Mouse (Mus musculus) liver, embryonic 14.5 days (tissue): ENCODE data around the gene Rrbp1. TPM values are rescaled to one million over a fixed set of nuclear protein-coding genes. Genes with fewer than 3 reads are reported as not detected.
A peak's percentile ranks its signal among the peaks of the same experiment; 100 is the strongest.

Source experiments
- ATAC-seq: fragments of 200-750 bp; cut with Nextera tagmentation; 2 replicates; pipeline ENCODE4 v1.8.0; 2017; ENCODE audit warnings: moderate number of reproducible peaks, mild to moderate bottlenecking, moderate library complexity; ENCODE audit not compliant: insufficient read depth
- DNase-seq, 3 experiments: peaks; one replicate each; pipeline ENCODE4 v3.0.0-alpha.2; 2012 to 2013; ENCODE audit warnings: low read depth in 3 of 3, low spot score in 3 of 3
- H3K27ac ChIP-seq: fragments of 300-500 bp; sonication (generic); 2 replicates; pipeline ENCODE4 v1.5.1; 2014; ENCODE audit warnings: moderate library complexity, mild to moderate bottlenecking, control low read depth, inconsistent platforms
- H3K27me3 ChIP-seq: fragments of 300-500 bp; sonication (generic); 2 replicates; pipeline ENCODE4 v1.6.1; 2014; ENCODE audit warnings: mild to moderate bottlenecking, low read length, moderate library complexity; ENCODE audit not compliant: control insufficient read depth, insufficient read depth
- H3K36me3 ChIP-seq: fragments of 300-500 bp; sonication (generic); replicated peaks from 2 replicates; pipeline ENCODE4 v1.6.1; 2014; ENCODE audit warnings: low read depth; ENCODE audit not compliant: control insufficient read depth, insufficient read depth
- H3K4me1 ChIP-seq, 2 experiments: fragments of 200-500 bp in 1 of 2; fragments of 300-500 bp in 1 of 2; sonication (generic) in 1 of 2; replicated peaks; 2 replicates each; pipeline ENCODE4 v1.6.1; 2012 to 2014; ENCODE audit warnings: antibody characterized with exemption in 1 of 2, inconsistent platforms in 1 of 2, low read length in 1 of 2; ENCODE audit not compliant: control insufficient read depth in 2 of 2, insufficient read depth in 2 of 2
- H3K4me2 ChIP-seq: fragments of 300-500 bp; sonication (generic); 2 replicates; pipeline ENCODE4 v1.6.1; 2014; ENCODE audit warnings: low read depth, mild to moderate bottlenecking, control low read depth, moderate library complexity
- H3K4me3 ChIP-seq, 2 experiments: fragments of 200-500 bp in 1 of 2; fragments of 300-500 bp in 1 of 2; sonication (generic) in 1 of 2; 2 replicates each; pipeline ENCODE4 v1.5.1; 2012 to 2014; ENCODE audit warnings: low read depth in 2 of 2, low read length in 2 of 2, mild to moderate bottlenecking in 2 of 2, control low read depth in 1 of 2, inconsistent platforms in 1 of 2, moderate library complexity in 1 of 2; ENCODE audit not compliant: insufficient read depth in 1 of 2
- H3K9ac ChIP-seq: fragments of 300-500 bp; sonication (generic); replicated peaks from 2 replicates; pipeline ENCODE4 v1.6.1; 2014; ENCODE audit warnings: mild to moderate bottlenecking, control low read depth, moderate library complexity
- H3K9me3 ChIP-seq: fragments of 300-500 bp; sonication (generic); 2 replicates; pipeline ENCODE4 v1.6.1; 2016; ENCODE audit warnings: low read length, mixed read lengths; ENCODE audit not compliant: control insufficient read depth
- CTCF ChIP-seq: IDR thresholded peaks from 2 replicates; pipeline ENCODE4 v1.5.1; 2016; ENCODE audit warnings: antibody characterized with exemption, low read depth, control low read depth
- EP300 ChIP-seq: IDR thresholded peaks from 2 replicates; pipeline ENCODE4 v1.6.1; 2016; ENCODE audit warnings: antibody characterized with exemption, low read depth
- WGBS: fragments of 180-500 bp; shearing (Covaris S2); extraction: QIAGEN DNeasy Blood & Tissue Kit; methylation state at CpG from one replicate; pipeline ENCODE4 v1.1.7; 2014; ENCODE audit not compliant: insufficient replicate concordance; 5-methylcytosine and 5-hydroxymethylcytosine counted together
- polyA plus RNA-seq, 2 experiments: library from polyadenylated mRNA; depleted of rRNA in 1 of 2; stranded (reverse) in 1 of 2; unstranded in 1 of 2; fragments of >200 nt; fragmentation: Nextera tagmentation in 1 of 2; extraction: Ambion mirVana in 1 of 2; gene quantifications; 2 replicates each; pipeline versions ENCODE4 v1.2.1 to v1.2.3; 2012 to 2014

Gene Rrbp1
- polyA plus RNA-seq, 2 experiments: 39.6 to 83.7 TPM

- no peaks in the 10 kb centered on the region for H3K9me3 ChIP-seq
- WGBS: 73% methylated on average over 3 of the region's 3 CpGs
- no peak overlapping the region for H3K27ac ChIP-seq
- H3K4me3 ChIP-seq: no peak overlapping the region
- TF ChIP-seq EP300 (no peak), CTCF (no peak)
- H3K9ac ChIP-seq: no peak overlapping the region
- H3K36me3 ChIP-seq: peaks cover 33% of the 10 kb centered on the region
- no peaks in the 10 kb centered on the region for H3K27me3 ChIP-seq
- no peaks in the 10 kb centered on the region for H3K4me1 ChIP-seq
- ATAC-seq: no peak
- H3K4me2 ChIP-seq: no peak overlapping the region
- DNase-seq: no peak
These were observed 63.1 kb downstream of the Rrbp1 start for GRCm38 (mm10) chr2:143947981-143948380.

GRCm38 (mm10) chr2:143946399-143946798, 64.7 kb downstream of the Rrbp1 start:
- H3K9me3 ChIP-seq: no peaks in the 10 kb centered on the region
- H3K9ac ChIP-seq: no peak overlapping the region
- TF ChIP-seq EP300 (no peak), CTCF (no peak)
- WGBS: 63% methylated on average over 2 of the region's 2 CpGs
- no peaks in the 10 kb centered on the region for H3K27me3 ChIP-seq
- no peaks in the 10 kb centered on the region for H3K4me1 ChIP-seq
- no peak for ATAC-seq
- no peak overlapping the region for H3K4me2 ChIP-seq
- no peak overlapping the region for H3K27ac ChIP-seq
- DNase-seq: no peak
- H3K36me3 ChIP-seq: peaks cover 26% of the 10 kb centered on the region
- no peak overlapping the region for H3K4me3 ChIP-seq

GRCm38 (mm10) chr2:143945466-143946075, 65.5 kb downstream of the Rrbp1 start:
- H3K4me2 ChIP-seq: no peak overlapping the region
- H3K4me3 ChIP-seq: no peak overlapping the region
- H3K4me1 ChIP-seq: no peaks in the 10 kb centered on the region
- no peaks in the 10 kb centered on the region for H3K9me3 ChIP-seq
- H3K27me3 ChIP-seq: no peaks in the 10 kb centered on the region
- H3K9ac ChIP-seq: no peak overlapping the region
- WGBS: 75% methylated on average over 7 of the region's 7 CpGs
- no peak overlapping the region for H3K27ac ChIP-seq
- DNase-seq (peak in 1 of 3 experiments; percentile 35), ATAC-seq (peak; percentile 37; the same call in 1 of the 2 replicates)
- peak; percentile 80 for TF ChIP-seq CTCF
- TF ChIP-seq EP300: no peak
- peaks cover 26% of the 10 kb centered on the region for H3K36me3 ChIP-seq

- H3K36me3 ChIP-seq: peaks cover 24% of the 10 kb centered on the region
- no peaks in the 10 kb centered on the region for H3K27me3 ChIP-seq
- no peaks in the 10 kb centered on the region for H3K4me1 ChIP-seq
- no peak overlapping the region for H3K4me3 ChIP-seq
- DNase-seq (no peak), ATAC-seq (no peak)
- H3K9ac ChIP-seq: no peak overlapping the region
- no peak for TF ChIP-seq CTCF
- no peaks in the 10 kb centered on the region for H3K9me3 ChIP-seq
- H3K4me2 ChIP-seq: no peak overlapping the region
- no peak overlapping the region for H3K27ac ChIP-seq
- WGBS: 78% methylated on average over 3 of the region's 3 CpGs
These were observed 66.3 kb downstream of the Rrbp1 start for GRCm38 (mm10) chr2:143944796-143945195.

- H3K4me3 ChIP-seq: no peak overlapping the region
- no peak overlapping the region for H3K27ac ChIP-seq
- WGBS: 81% methylated on average over 5 of the region's 5 CpGs
- TF ChIP-seq CTCF (no peak), EP300 (no peak)
- no peaks in the 10 kb centered on the region for H3K9me3 ChIP-seq
- H3K36me3 ChIP-seq: peaks cover 6% of the 10 kb centered on the region
- peak in 1 of 3 experiments; percentile 23 for DNase-seq
- ATAC-seq: peak; percentile 48
- no peaks in the 10 kb centered on the region for H3K4me1 ChIP-seq
- H3K9ac ChIP-seq: no peak overlapping the region
- H3K27me3 ChIP-seq: no peaks in the 10 kb centered on the region
- H3K4me2 ChIP-seq: no peak overlapping the region
These were observed 70.7 kb downstream of the Rrbp1 start for GRCm38 (mm10) chr2:143940406-143940805.
